Mouse (Mus musculus) liver, embryonic 14.5 days (tissue): ENCODE results near the gene Zfp827. TPM values are rescaled to one million over a fixed set of nuclear protein-coding genes. Genes with fewer than 3 reads are reported as not detected.

Source experiments
- ATAC-seq: fragments of 200-750 bp; cut with Nextera tagmentation; 2 replicates; pipeline ENCODE4 v1.8.0; 2017; ENCODE audit warnings: moderate number of reproducible peaks, mild to moderate bottlenecking, moderate library complexity; ENCODE audit not compliant: insufficient read depth
- DNase-seq, 3 experiments: peaks; one replicate each; pipeline ENCODE4 v3.0.0-alpha.2; 2012 to 2013; ENCODE audit warnings: low read depth in 3 of 3, low spot score in 3 of 3
- H3K27ac ChIP-seq: fragments of 300-500 bp; sonication (generic); 2 replicates; pipeline ENCODE4 v1.5.1; 2014; ENCODE audit warnings: moderate library complexity, mild to moderate bottlenecking, control low read depth, inconsistent platforms
- H3K27me3 ChIP-seq: fragments of 300-500 bp; sonication (generic); 2 replicates; pipeline ENCODE4 v1.6.1; 2014; ENCODE audit warnings: mild to moderate bottlenecking, low read length, moderate library complexity; ENCODE audit not compliant: control insufficient read depth, insufficient read depth
- H3K36me3 ChIP-seq: fragments of 300-500 bp; sonication (generic); replicated peaks from 2 replicates; pipeline ENCODE4 v1.6.1; 2014; ENCODE audit warnings: low read depth; ENCODE audit not compliant: control insufficient read depth, insufficient read depth
- H3K4me1 ChIP-seq, 2 experiments: fragments of 200-500 bp in 1 of 2; fragments of 300-500 bp in 1 of 2; sonication (generic) in 1 of 2; replicated peaks; 2 replicates each; pipeline ENCODE4 v1.6.1; 2012 to 2014; ENCODE audit warnings: antibody characterized with exemption in 1 of 2, inconsistent platforms in 1 of 2, low read length in 1 of 2; ENCODE audit not compliant: control insufficient read depth in 2 of 2, insufficient read depth in 2 of 2
- H3K4me2 ChIP-seq: fragments of 300-500 bp; sonication (generic); 2 replicates; pipeline ENCODE4 v1.6.1; 2014; ENCODE audit warnings: low read depth, mild to moderate bottlenecking, control low read depth, moderate library complexity
- H3K4me3 ChIP-seq, 2 experiments: fragments of 200-500 bp in 1 of 2; fragments of 300-500 bp in 1 of 2; sonication (generic) in 1 of 2; 2 replicates each; pipeline ENCODE4 v1.5.1; 2012 to 2014; ENCODE audit warnings: low read depth in 2 of 2, low read length in 2 of 2, mild to moderate bottlenecking in 2 of 2, control low read depth in 1 of 2, inconsistent platforms in 1 of 2, moderate library complexity in 1 of 2; ENCODE audit not compliant: insufficient read depth in 1 of 2
- H3K9ac ChIP-seq: fragments of 300-500 bp; sonication (generic); replicated peaks from 2 replicates; pipeline ENCODE4 v1.6.1; 2014; ENCODE audit warnings: mild to moderate bottlenecking, control low read depth, moderate library complexity
- H3K9me3 ChIP-seq: fragments of 300-500 bp; sonication (generic); 2 replicates; pipeline ENCODE4 v1.6.1; 2016; ENCODE audit warnings: low read length, mixed read lengths; ENCODE audit not compliant: control insufficient read depth
- CTCF ChIP-seq: IDR thresholded peaks from 2 replicates; pipeline ENCODE4 v1.5.1; 2016; ENCODE audit warnings: antibody characterized with exemption, low read depth, control low read depth
- EP300 ChIP-seq: IDR thresholded peaks from 2 replicates; pipeline ENCODE4 v1.6.1; 2016; ENCODE audit warnings: antibody characterized with exemption, low read depth
- WGBS: fragments of 180-500 bp; shearing (Covaris S2); extraction: QIAGEN DNeasy Blood & Tissue Kit; methylation state at CpG from one replicate; pipeline ENCODE4 v1.1.7; 2014; ENCODE audit not compliant: insufficient replicate concordance; 5-methylcytosine and 5-hydroxymethylcytosine counted together
- polyA plus RNA-seq, 2 experiments: library from polyadenylated mRNA; depleted of rRNA in 1 of 2; stranded (reverse) in 1 of 2; unstranded in 1 of 2; fragments of >200 nt; fragmentation: Nextera tagmentation in 1 of 2; extraction: Ambion mirVana in 1 of 2; gene quantifications; 2 replicates each; pipeline versions ENCODE4 v1.2.1 to v1.2.3; 2012 to 2014

Gene Zfp827
- polyA plus RNA-seq, 2 experiments, result 0.63 to 1.1 TPM

DNA sequence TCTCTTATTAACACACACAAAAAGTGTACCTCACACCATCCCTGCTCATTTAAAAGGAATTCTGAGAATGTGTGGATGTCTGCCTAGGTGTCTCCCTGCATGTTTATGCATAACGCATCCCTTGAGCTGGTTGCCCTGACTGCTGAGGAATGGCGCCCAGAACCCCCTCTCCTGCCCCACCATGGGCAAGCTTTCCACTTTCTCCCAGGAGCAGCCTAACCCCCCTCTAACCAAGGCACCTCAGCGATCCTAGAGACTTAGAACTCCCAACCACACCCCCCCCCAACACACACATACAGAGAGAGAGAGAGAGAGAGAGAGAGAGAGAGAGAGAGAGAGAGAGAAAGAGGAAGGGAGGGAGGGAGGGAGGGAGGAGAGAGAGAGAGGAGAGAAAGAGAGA is 179.9 kb downstream of the Zfp827 start:
- H3K4me2 ChIP-seq, result no peak overlapping the region
- H3K27me3 ChIP-seq, result no peaks in the 10 kb centered on the region
- no peak overlapping the region for H3K27ac ChIP-seq
- no peak for TF ChIP-seq EP300
- TF ChIP-seq CTCF, result no peak
- WGBS, result 56% methylated on average over 3 of the region's 3 CpGs
- ATAC-seq (no peak), DNase-seq (no peak)
- 0 out of 4 replicates have a peak, but pooled peaks cover 0 to 2% of the 10 kb centered on the region in 2 experiments for H3K4me1 ChIP-seq
- H3K36me3 ChIP-seq, result no peaks in the 10 kb centered on the region
- no peaks in the 10 kb centered on the region for H3K9me3 ChIP-seq
- H3K4me3 ChIP-seq, result no peak overlapping the region
- H3K9ac ChIP-seq, result no peak overlapping the region

DNA sequence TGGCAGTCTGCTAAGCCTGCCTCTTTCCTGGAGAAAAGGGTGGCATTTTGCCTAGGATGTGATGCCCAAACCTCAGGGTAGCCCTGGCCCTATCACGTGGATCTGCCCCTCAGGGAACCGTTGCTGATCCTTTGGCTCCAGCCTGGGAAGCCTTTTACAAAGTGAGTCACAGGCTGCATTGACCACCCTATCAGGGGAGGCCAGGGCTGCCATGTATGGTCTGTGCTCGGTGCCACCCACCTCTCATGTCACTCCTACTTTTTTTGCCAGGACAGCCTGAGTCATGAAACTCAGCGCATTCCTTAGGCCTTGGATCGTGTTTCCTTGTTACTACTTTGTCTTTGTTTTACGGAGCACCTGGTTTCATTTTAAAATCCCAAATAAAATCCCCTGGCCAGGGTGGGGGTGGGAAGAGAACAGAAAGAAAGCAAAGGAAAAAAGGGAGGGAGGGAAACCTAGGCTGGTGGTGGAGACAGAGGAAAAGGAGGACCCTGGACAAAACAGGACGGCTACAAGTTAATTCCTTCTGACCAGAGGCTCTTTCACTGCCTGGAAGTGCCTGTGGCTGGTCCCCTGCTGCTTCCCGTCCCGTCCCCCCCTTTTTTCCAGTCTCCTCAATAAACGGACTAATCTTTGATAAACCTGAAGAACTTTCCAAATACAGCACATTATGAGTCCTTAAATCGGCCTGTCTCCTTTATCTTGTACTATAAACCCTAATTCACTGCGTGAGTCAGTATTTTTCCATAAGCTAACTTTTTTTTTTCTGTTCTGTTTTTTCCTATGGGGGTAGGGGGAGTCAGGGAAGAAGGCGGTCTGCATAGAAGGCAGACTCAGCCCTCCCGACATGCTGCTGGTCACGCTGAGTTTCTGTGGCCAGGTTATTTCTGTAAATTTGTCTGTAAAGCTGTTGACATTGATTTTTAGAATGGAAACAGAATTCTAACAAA is 180.7 kb downstream of the Zfp827 start:
- WGBS, result 34% methylated on average over 15 of the region's 15 CpGs
- H3K4me1 ChIP-seq, result 0 out of 4 replicates have a peak, but pooled peaks cover 0 to 2% of the 10 kb centered on the region in 2 experiments
- H3K9ac ChIP-seq, result no peak overlapping the region
- H3K4me3 ChIP-seq, result no peak overlapping the region; a peak in 1 of 4 replicates
- H3K9me3 ChIP-seq, result no peaks in the 10 kb centered on the region
- H3K27me3 ChIP-seq, result no peaks in the 10 kb centered on the region
- no peak for TF ChIP-seq EP300
- H3K36me3 ChIP-seq, result no peaks in the 10 kb centered on the region
- no peak for DNase-seq
- no peak for ATAC-seq
- no peak overlapping the region for H3K27ac ChIP-seq
- H3K4me2 ChIP-seq, result peak overlapping the region; percentile 62

DNA sequence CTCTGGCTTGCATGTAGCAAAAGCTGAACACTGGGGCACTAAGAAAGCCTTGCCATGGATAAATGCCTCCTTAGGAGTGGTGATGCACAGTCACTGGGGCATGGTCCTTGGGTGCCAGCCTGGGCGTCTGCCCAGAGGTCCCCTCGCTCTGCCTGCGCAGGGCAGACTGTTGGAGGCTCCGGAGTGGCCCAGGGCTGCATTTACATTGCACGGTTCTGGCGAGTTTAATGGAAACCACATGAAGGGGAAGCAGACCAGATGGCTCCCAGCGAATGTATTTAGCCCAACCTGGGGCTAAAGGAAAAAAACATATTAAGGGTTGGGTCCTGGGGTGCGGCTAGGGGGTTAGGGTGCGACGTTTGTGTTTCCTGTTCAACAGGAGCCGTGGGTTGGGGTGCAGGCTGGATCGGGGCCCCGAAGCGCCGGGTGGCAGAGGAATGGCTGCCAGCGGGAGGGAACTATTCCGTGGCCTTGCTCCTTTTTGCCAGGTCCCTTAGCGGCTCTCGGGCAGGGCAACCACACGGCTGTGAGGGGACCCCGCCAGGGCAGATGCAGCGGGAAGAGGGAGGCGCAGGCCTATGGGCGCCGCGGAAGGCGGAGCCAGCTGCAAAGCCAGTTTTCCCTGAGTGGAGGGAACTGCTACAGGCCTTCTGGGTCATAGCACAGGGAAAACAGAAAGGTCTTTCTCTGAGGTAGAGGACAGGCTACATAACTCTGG is 181.6 kb downstream of the Zfp827 start:
- Histone ChIP-seq H3K9me3 (no peaks in the 10 kb centered on the region), H3K4me3 (peak overlapping the region; percentile 3 to 46), H3K27ac (no peak overlapping the region), H3K36me3 (no peaks in the 10 kb centered on the region), H3K9ac (no peak overlapping the region), H3K27me3 (no peaks in the 10 kb centered on the region), H3K4me1 (0 out of 4 replicates have a peak, but pooled peaks cover 0 to 2% of the 10 kb centered on the region in 2 experiments), H3K4me2 (peak overlapping the region; percentile 62)
- ATAC-seq (no peak), DNase-seq (no peak)
- TF ChIP-seq CTCF (no peak), EP300 (no peak)
- 4% methylated on average over 27 of the region's 27 CpGs for WGBS

DNA sequence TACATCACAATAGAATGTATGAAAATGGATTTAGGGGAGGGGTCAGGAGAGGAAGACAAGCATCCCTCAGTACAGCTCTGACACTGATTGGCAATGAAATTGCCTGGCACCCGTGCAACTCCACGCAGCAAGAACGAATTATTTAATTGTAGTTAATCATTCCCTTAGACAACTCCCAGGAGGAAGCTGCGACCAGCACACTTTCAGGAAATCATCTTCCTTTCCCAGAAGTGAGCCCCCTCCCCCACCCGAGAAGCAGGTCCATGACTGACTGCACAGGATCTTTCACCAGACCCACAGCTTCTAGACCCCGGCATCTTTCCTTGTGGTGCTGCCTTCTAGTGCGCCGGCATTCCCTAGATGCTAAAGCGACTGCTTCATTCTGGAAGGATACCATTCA is 183.4 kb downstream of the Zfp827 start:
- Histone ChIP-seq H3K27ac (no peak overlapping the region), H3K4me3 (no peak overlapping the region), H3K9me3 (no peaks in the 10 kb centered on the region), H3K4me2 (no peak overlapping the region), H3K9ac (no peak overlapping the region), H3K27me3 (no peaks in the 10 kb centered on the region), H3K36me3 (no peaks in the 10 kb centered on the region), H3K4me1 (0 out of 4 replicates have a peak, but pooled peaks cover 0 to 2% of the 10 kb centered on the region in 2 experiments)
- DNase-seq (no peak), ATAC-seq (no peak)
- TF ChIP-seq EP300, result no peak
- no peak for TF ChIP-seq CTCF
- WGBS, result 63% methylated on average over 9 of the region's 9 CpGs
